Mouse (Mus musculus): ENCODE measurements around the gene Dok3. TPM values are rescaled to one million over a fixed set of nuclear protein-coding genes. Genes with fewer than 3 reads are reported as not detected.

Dok3 gene
- polyA plus RNA-seq, 1 experiment from 2014 or later = 1.8 TPM

GRCm38 (mm10) chr13:55512379-55513031, 16.6 kb downstream of the Dok3 start:
- Histone ChIP-seq H3K36me3 (ENCODE audit: insufficient read depth, low read length) (peaks cover 11% of the 10 kb centered on the region; the same call in 1 of the 2 replicates), H3K9ac (ENCODE audit: low read depth, low read length) (peak overlapping the region; percentile 82), H3K9me3 (replicated peaks; ENCODE audit: low read length) (no peaks in the 10 kb centered on the region), H3K4me1 (replicated peaks; ENCODE audit: insufficient read depth, low read length) (peaks cover 22% of the 10 kb centered on the region), H3K27me3 (ENCODE audit: insufficient read depth, low read length) (peaks cover 5% of the 10 kb centered on the region; the same call in 1 of the 2 replicates), H3K27ac (peak overlapping the region; percentile 86), H3K4me3 (replicated peaks; ENCODE audit: low read depth, low read length) (peak overlapping the region; percentile 90), H3K4me2 (ENCODE audit: low read length) (peak overlapping the region; percentile 89)
- WGBS = 1% methylated on average over 25 of the region's 25 CpGs
- ATAC-seq (replicated peaks; ENCODE audit: low FRiP score, low read depth) = peak; percentile 62
- DNase-seq (ENCODE audit: low spot score) = peak; percentile 83
- no peak for TF ChIP-seq CTCF (IDR thresholded peaks at IDR 0.05; ENCODE audit: low read depth)

GRCm38 (mm10) chr13:55511492-55511861, 17.6 kb downstream of the Dok3 start:
- ATAC-seq (replicated peaks; ENCODE audit: low FRiP score, low read depth) = no peak
- Histone ChIP-seq H3K27ac (peak overlapping the region; percentile 86), H3K4me2 (ENCODE audit: low read length) (peak overlapping the region; percentile 89), H3K4me3 (replicated peaks; ENCODE audit: low read depth, low read length) (peak overlapping the region; percentile 90), H3K4me1 (replicated peaks; ENCODE audit: insufficient read depth, low read length) (peaks cover 22% of the 10 kb centered on the region), H3K9me3 (replicated peaks; ENCODE audit: low read length) (no peaks in the 10 kb centered on the region), H3K27me3 (ENCODE audit: insufficient read depth, low read length) (peaks cover 5% of the 10 kb centered on the region; the same call in 1 of the 2 replicates), H3K9ac (ENCODE audit: low read depth, low read length) (0 out of 2 replicates have a peak overlapping the region, but pooled peaks have one; percentile 13), H3K36me3 (ENCODE audit: insufficient read depth, low read length) (peaks cover 21% of the 10 kb centered on the region; the same call in 1 of the 2 replicates)
- no peak for TF ChIP-seq CTCF (IDR thresholded peaks at IDR 0.05; ENCODE audit: low read depth)
- 38% methylated on average over 5 of the region's 5 CpGs for WGBS
- no peak for DNase-seq (ENCODE audit: low spot score)

GRCm38 (mm10) chr13:55510668-55511491, 18.2 kb downstream of the Dok3 start:
- Histone ChIP-seq H3K27me3 (ENCODE audit: insufficient read depth, low read length) (peaks cover 5% of the 10 kb centered on the region; the same call in 1 of the 2 replicates), H3K36me3 (ENCODE audit: insufficient read depth, low read length) (peaks cover 27% of the 10 kb centered on the region; the same call in 1 of the 2 replicates), H3K9me3 (replicated peaks; ENCODE audit: low read length) (no peaks in the 10 kb centered on the region), H3K4me3 (replicated peaks; ENCODE audit: low read depth, low read length) (peak overlapping the region; percentile 90; the same call in 1 of the 2 replicates), H3K27ac (peak overlapping the region; percentile 86), H3K9ac (ENCODE audit: low read depth, low read length) (peak overlapping the region; percentile 13; the same call in 1 of the 2 replicates), H3K4me1 (replicated peaks; ENCODE audit: insufficient read depth, low read length) (peaks cover 22% of the 10 kb centered on the region), H3K4me2 (ENCODE audit: low read length) (peak overlapping the region; percentile 89)
- 13% methylated on average over 6 of the region's 6 CpGs for WGBS
- DNase-seq (ENCODE audit: low spot score) = peak; percentile 91
- peak; percentile 63 for ATAC-seq (replicated peaks; ENCODE audit: low FRiP score, low read depth)
- peak; percentile 27; the same call in 1 of the 2 replicates for TF ChIP-seq CTCF (IDR thresholded peaks at IDR 0.05; ENCODE audit: low read depth)

- H3K36me3 ChIP-seq (ENCODE audit: insufficient read depth, low read length) = peaks cover 33% of the 10 kb centered on the region
- H3K27ac ChIP-seq = peak overlapping the region; percentile 86
- peak overlapping the region; percentile 89 for H3K4me2 ChIP-seq (ENCODE audit: low read length)
- ATAC-seq (replicated peaks; ENCODE audit: low FRiP score, low read depth) (peak; percentile 1; the same call in 1 of the 2 replicates), DNase-seq (ENCODE audit: low spot score) (no peak)
- 17% methylated on average over 3 of the region's 3 CpGs for WGBS
- TF ChIP-seq CTCF (IDR thresholded peaks at IDR 0.05; ENCODE audit: low read depth) = no peak
- H3K9me3 ChIP-seq (replicated peaks; ENCODE audit: low read length) = no peaks in the 10 kb centered on the region
- peaks cover 22% of the 10 kb centered on the region for H3K4me1 ChIP-seq (replicated peaks; ENCODE audit: insufficient read depth, low read length)
- H3K27me3 ChIP-seq (ENCODE audit: insufficient read depth, low read length) = peaks cover 5% of the 10 kb centered on the region; the same call in 1 of the 2 replicates
- H3K4me3 ChIP-seq (replicated peaks; ENCODE audit: low read depth, low read length) = no peak overlapping the region
- H3K9ac ChIP-seq (ENCODE audit: low read depth, low read length) = no peak overlapping the region; the same call in 1 of the 2 replicates
Measured at GRCm38 (mm10) chr13:55510332-55510667, 18.8 kb downstream of the Dok3 start.

DNA sequence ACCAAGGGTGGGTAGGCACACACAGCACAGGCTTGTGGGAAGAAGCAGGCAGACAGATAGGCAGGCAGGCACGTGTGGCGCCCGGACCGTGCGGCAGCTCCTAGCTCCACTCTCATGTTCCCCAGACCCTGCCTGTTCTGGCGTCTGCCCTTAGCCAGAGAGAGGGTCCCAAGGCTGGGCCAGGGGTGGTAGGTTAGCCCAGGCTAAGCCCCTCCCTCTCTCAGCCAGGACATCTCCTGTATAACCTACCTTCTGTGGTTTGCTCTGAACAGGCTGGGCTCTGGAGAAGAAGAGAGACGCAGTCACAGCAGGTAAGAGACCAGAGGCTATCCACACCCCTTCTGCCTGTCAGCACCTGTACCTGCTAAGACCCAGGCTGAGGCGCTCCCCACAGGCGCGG, 20.6 kb downstream of the Dok3 start:
- TF ChIP-seq CTCF (IDR thresholded peaks at IDR 0.05; ENCODE audit: low read depth) = no peak
- Histone ChIP-seq H3K27me3 (ENCODE audit: insufficient read depth, low read length) (no peaks in the 10 kb centered on the region), H3K4me2 (ENCODE audit: low read length) (no peak overlapping the region), H3K9me3 (replicated peaks; ENCODE audit: low read length) (no peaks in the 10 kb centered on the region), H3K27ac (no peak overlapping the region), H3K4me3 (replicated peaks; ENCODE audit: low read depth, low read length) (no peak overlapping the region), H3K4me1 (replicated peaks; ENCODE audit: insufficient read depth, low read length) (peaks cover 22% of the 10 kb centered on the region), H3K36me3 (ENCODE audit: insufficient read depth, low read length) (peaks cover 47% of the 10 kb centered on the region), H3K9ac (ENCODE audit: low read depth, low read length) (no peak overlapping the region)
- ATAC-seq (replicated peaks; ENCODE audit: low FRiP score, low read depth) = no peak
- WGBS = 90% methylated on average over 10 of the region's 10 CpGs
- no peak for DNase-seq (ENCODE audit: low spot score)

- H3K4me1 ChIP-seq (replicated peaks; ENCODE audit: insufficient read depth, low read length) = peaks cover 22% of the 10 kb centered on the region
- no peak overlapping the region for H3K9ac ChIP-seq (ENCODE audit: low read depth, low read length)
- no peak overlapping the region for H3K4me2 ChIP-seq (ENCODE audit: low read length)
- no peak overlapping the region for H3K4me3 ChIP-seq (replicated peaks; ENCODE audit: low read depth, low read length)
- H3K9me3 ChIP-seq (replicated peaks; ENCODE audit: low read length) = no peaks in the 10 kb centered on the region
- TF ChIP-seq CTCF (IDR thresholded peaks at IDR 0.05; ENCODE audit: low read depth) = peak; percentile 32; the same call in 1 of the 2 replicates
- WGBS = 70% methylated on average over 11 of the region's 11 CpGs
- no peak overlapping the region for H3K27ac ChIP-seq
- H3K27me3 ChIP-seq (ENCODE audit: insufficient read depth, low read length) = no peaks in the 10 kb centered on the region
- DNase-seq (ENCODE audit: low spot score) (no peak), ATAC-seq (replicated peaks; ENCODE audit: low FRiP score, low read depth) (no peak)
- peaks cover 54% of the 10 kb centered on the region for H3K36me3 ChIP-seq (ENCODE audit: insufficient read depth, low read length)
Measured at GRCm38 (mm10) chr13:55507877-55508276, 21.2 kb downstream of the Dok3 start.
